Mouse (Mus musculus) A20 (cell line): ENCODE results near the gene Chst12.

Experiments
- DNase-seq: peaks from one replicate; pipeline ENCODE4 v3.0.0-alpha.2; 2011; ENCODE audit warnings: low read depth, low spot score

Chst12 gene

DNA sequence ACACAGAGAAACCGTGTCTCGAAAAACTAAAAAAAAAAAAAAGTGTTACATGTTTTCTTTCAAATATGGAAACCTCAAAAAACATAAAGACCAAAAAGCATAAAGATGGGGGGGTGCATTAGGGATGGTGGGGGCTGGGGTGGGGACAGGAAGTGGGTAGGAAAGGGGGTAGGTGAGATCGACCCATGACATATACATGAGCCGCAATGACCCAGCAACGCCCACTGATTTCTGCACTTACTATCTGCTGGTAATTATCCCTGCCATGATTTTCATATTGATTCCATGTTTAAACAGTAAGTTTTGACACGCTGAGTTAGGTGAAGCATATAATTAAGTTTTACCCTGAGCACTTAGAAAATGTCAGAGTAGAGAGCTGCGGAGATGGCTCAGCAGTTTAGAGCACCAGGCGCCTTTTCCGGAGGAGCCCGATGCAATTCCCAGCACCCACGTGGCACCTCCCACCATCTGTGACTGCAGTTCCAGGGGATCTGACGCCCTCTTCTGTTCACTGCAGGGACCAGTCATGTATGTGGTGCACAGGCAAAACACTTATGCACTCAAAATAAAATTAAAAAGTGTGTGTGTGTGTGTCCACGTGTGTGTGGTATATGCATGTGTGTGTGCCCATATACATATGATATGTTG, 65.0 kb downstream of the Chst12 start:
- no peak for DNase-seq

DNA sequence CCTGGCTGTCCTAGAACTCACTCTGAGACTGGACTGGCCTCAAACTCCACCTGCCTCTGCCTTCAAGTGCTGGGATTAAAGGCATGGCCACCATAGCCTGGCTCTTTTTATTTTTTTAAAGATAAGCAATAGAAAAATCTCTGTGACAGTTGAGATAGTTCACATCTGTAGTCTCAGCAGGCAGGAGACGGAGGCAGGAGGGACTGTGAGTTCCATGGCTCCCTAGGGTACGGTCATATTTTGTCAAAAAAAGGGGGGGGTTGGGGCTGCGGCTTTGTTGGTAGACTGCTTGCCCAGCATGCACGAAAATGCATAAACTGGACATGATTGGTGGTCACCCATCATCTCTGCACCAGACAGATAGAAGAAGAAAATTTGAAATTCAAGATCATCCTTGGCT, 65.9 kb downstream of the Chst12 start:
- DNase-seq = no peak

DNA sequence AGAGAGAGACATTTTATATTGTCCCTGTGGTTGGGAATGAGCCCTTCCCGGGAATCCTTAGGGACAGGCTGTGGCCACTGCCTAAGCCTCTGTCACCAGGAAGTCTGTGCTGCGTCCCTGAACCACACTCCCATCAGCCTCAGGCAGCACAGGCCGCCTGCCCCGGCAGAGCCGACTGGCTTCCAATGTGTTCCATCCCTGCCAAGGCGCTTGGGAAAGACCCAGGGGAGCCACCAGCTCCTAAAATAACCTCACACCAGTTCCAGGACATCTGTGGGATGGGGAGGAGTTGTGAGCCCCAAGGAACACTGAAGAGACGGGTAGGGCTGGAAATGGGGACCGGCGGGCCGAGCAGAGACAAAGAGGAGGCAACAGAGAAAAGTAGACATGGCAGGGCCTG, 66.3 kb downstream of the Chst12 start:
- no peak for DNase-seq

DNA sequence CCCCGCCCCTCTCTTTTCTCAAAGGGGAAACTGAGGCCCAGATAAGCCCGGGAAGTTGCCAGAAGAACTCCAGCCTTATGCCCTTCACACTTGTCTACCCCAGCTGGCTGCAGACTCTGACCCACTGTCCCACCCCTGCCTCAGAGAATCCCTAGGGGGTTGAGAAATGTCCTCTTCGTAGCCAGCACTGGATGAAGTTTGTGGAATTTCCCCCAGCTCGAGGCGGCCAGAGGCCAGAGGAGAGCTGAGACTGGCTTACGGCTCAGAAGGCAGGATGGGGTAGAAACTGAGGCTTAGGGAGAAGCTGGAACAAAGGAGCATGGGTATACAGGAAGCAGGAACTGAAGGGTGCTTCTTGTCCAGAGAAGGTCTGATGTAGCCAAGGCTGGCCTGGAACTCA, 67.3 kb downstream of the Chst12 start:
- no peak for DNase-seq
